Mouse (Mus musculus) erythroblast, embryonic 14.5 days (primary cell): ENCODE measurements around the gene Tas2r119. TPM values are rescaled to one million over a fixed set of nuclear protein-coding genes. Genes with fewer than 3 reads are reported as not detected.
"Not testable (repeated sequence)": the region's sequence is repeated elsewhere in the genome, so short reads cannot be mapped to it uniquely, and the experiment has no call there.

Experiments
- H3K27me3 ChIP-seq: 2 replicates; pipeline ENCODE4 v1.6.1; 2012; ENCODE audit warnings: inconsistent platforms; ENCODE audit not compliant: control insufficient read depth
- H3K36me3 ChIP-seq: 2 replicates; pipeline ENCODE4 v1.6.1; 2012; ENCODE audit warnings: mild to moderate bottlenecking, inconsistent platforms; ENCODE audit not compliant: control insufficient read depth
- H3K4me1 ChIP-seq: 2 replicates; pipeline ENCODE4 v1.6.1; 2012; ENCODE audit warnings: inconsistent platforms; ENCODE audit not compliant: control insufficient read depth
- H3K4me3 ChIP-seq: replicated peaks from 2 replicates; pipeline ENCODE3; 2012; ENCODE audit warnings: moderate library complexity, mild to moderate bottlenecking, inconsistent platforms
- H3K9me3 ChIP-seq: 2 replicates; pipeline ENCODE4 v1.6.1; 2012; ENCODE audit warnings: low read length, inconsistent platforms, mixed read lengths; ENCODE audit not compliant: control insufficient read depth
- GATA1 ChIP-seq: IDR thresholded peaks from 2 replicates; pipeline ENCODE4 v1.6.1; 2012; ENCODE audit warnings: low read length, inconsistent platforms, mixed read lengths
- TAL1 ChIP-seq: IDR thresholded peaks from 3 replicates; pipeline ENCODE4 v1.6.1; 2012; ENCODE audit warnings: low read length, inconsistent platforms, mixed read lengths
- polyA plus RNA-seq: library from polyadenylated mRNA; stranded (reverse); fragments of >175 nt; gene quantifications from 2 replicates; pipeline ENCODE4 v1.2.3, GENCODE M21; 2012

Tas2r119 gene
- polyA plus RNA-seq, 1 experiment = not detected

DNA sequence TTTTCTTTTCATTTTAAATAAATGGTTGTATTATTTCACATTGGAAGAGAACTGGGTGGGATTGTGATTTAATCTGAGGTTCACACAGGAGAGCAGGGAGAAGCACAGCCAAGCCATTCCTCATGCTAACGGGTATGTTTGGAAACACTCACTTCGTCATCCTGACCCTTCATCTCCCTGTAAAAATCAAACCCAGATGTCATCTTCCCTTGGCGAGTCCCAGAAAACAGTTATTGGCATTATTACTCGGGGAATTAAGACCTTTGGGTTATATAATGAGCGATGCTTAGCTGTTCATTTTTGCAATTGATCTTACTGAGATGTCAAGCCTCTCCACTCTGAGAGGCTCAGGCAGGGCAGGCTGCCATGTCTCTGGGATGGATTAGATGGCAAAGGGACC lies 21.5 kb downstream of the Tas2r119 start:
- Histone ChIP-seq H3K4me1 (no peaks in the 10 kb centered on the region), H3K27me3 (no peaks in the 10 kb centered on the region), H3K36me3 (no peaks in the 10 kb centered on the region), H3K4me3 (no peak overlapping the region), H3K9me3 (no peaks in the 10 kb centered on the region)
- TF ChIP-seq TAL1 (no peak), GATA1 (no peak)

- Histone ChIP-seq H3K4me1 (no peaks in the 10 kb centered on the region), H3K27me3 (no peaks in the 10 kb centered on the region), H3K9me3 (peaks cover 2% of the 10 kb centered on the region; the same call in 1 of the 2 replicates), H3K4me3 (no peak overlapping the region), H3K36me3 (no peaks in the 10 kb centered on the region)
- no peak for TF ChIP-seq GATA1
- no peak for TF ChIP-seq TAL1
Observed at GRCm38 (mm10) chr15:32203242-32203641, 26.2 kb downstream of the Tas2r119 start.

DNA sequence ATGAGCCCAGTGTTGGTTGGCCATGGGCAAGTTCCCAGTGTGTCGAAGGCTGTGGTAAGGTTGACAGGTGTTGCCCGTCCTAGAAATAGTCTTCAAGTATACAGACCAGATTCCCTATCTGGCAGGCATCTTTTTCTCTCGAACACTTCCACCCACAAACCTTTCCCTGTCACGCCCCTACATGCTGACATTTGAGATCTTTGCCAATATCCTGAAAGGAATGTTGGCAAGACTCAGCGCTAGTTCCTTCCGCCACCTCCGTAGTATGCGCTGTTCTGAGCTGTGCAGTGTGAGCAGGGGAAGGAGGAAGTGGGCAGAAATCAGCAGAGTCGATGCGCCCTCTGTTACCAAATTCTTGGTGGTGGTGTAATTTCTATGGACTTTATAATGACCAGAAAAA lies 27.8 kb downstream of the Tas2r119 start:
- TF ChIP-seq GATA1 (no peak), TAL1 (no peak)
- Histone ChIP-seq H3K36me3 (no peaks in the 10 kb centered on the region), H3K27me3 (no peaks in the 10 kb centered on the region), H3K4me3 (no peak overlapping the region), H3K9me3 (peaks cover 2% of the 10 kb centered on the region; the same call in 1 of the 2 replicates), H3K4me1 (no peaks in the 10 kb centered on the region)

DNA sequence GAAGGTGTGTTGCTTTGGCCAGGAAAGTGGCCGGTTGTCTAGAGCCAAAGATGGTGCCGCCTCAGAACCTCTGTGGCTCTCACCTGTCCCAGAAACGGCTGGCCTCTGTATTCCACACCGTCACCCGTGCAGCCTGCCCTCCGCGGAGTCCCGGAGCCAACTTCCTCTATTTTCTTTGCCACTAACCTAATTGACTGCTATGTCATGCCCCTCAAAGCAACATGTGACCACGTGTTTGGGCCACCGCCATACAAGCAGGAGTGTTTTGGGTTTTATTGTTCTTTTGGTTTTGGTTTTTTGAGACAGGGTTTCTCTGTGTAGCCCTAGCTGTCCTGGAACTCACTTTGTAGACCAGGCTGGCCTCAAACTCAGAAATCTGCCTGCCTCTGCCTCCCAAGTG lies 37.6 kb downstream of the Tas2r119 start:
- H3K27me3 ChIP-seq, H3K4me1 ChIP-seq, H3K9me3 ChIP-seq, H3K4me3 ChIP-seq, H3K36me3 ChIP-seq: not testable (repeated sequence)

DNA sequence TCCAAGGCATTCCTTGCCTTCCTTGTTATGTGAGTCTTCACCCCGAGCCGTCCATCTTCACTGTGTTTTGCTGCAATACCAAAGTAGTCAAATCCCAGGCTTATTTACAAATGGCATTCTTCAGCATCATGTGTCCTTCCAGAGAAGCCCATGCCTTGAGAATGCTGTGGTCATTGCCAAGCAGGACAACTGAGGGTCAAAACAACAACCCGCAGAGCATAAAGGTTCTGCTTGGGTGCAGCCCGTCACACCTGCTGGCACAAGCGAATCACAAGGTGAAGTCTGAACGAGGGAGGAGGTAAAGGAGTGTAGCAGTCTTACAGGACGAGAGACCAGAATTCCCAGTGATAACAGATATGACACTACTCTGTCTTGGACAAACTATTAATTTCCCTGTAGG lies 45.9 kb downstream of the Tas2r119 start:
- H3K27me3 ChIP-seq = no peaks in the 10 kb centered on the region
- no peaks in the 10 kb centered on the region for H3K36me3 ChIP-seq
- H3K4me3 ChIP-seq = no peak overlapping the region
- H3K9me3 ChIP-seq = no peaks in the 10 kb centered on the region
- no peaks in the 10 kb centered on the region for H3K4me1 ChIP-seq
- TF ChIP-seq TAL1 (no peak), GATA1 (no peak)

GRCm38 (mm10) chr15:32225394-32225793 lies 48.3 kb downstream of the Tas2r119 start:
- TF ChIP-seq TAL1 (no peak), GATA1 (no peak)
- H3K36me3 ChIP-seq = no peaks in the 10 kb centered on the region
- H3K27me3 ChIP-seq = no peaks in the 10 kb centered on the region
- H3K4me1 ChIP-seq = no peaks in the 10 kb centered on the region
- no peak overlapping the region for H3K4me3 ChIP-seq
- H3K9me3 ChIP-seq = no peaks in the 10 kb centered on the region

GRCm38 (mm10) chr15:32226381-32226780 lies 49.3 kb downstream of the Tas2r119 start:
- H3K27me3 ChIP-seq = no peaks in the 10 kb centered on the region
- TF ChIP-seq TAL1 (no peak), GATA1 (no peak)
- H3K4me3 ChIP-seq = no peak overlapping the region
- H3K9me3 ChIP-seq = no peaks in the 10 kb centered on the region
- no peaks in the 10 kb centered on the region for H3K36me3 ChIP-seq
- H3K4me1 ChIP-seq = no peaks in the 10 kb centered on the region

DNA sequence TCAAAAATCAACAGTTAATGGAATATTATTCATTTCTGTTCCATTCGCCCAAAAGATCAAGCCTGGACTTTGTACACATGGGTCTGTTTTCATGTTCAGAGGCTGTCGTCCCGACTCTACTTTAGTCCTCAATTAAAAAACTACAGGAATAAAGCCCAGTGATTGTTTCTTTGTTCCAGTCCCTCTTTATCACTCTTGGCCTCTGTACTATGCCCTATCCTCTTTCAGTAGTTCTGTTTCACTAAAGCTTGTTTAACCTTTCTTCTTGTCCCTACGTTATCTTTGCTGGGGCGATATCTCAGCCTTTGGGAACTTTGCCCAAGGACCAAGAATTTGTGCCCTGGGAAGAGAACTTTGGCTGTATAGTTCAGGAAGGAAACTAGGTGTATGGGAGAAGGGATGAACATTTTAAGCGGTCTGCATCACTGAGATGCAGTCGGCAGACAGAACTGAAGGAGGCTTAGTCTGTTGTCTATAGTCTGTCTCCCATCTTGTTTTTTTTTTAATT lies 49.9 kb downstream of the Tas2r119 start:
- TF ChIP-seq GATA1 = no peak
- TF ChIP-seq TAL1 = no peak
- no peaks in the 10 kb centered on the region for H3K27me3 ChIP-seq
- no peaks in the 10 kb centered on the region for H3K4me1 ChIP-seq
- H3K9me3 ChIP-seq = no peaks in the 10 kb centered on the region
- no peak overlapping the region for H3K4me3 ChIP-seq
- no peaks in the 10 kb centered on the region for H3K36me3 ChIP-seq

Other genes starting within 250 kb of the Tas2r119 start
- not detected in 2 replicates for gene Sema5a, start 67.5 kb downstream of the Tas2r119 start, polyA plus RNA-seq